Mouse (Mus musculus) hematopoietic stem cell, adult 5-6 weeks (primary cell): Measurements from ENCODE around the gene H2-Eb2. TPM values are rescaled to one million over a fixed set of nuclear protein-coding genes. Genes with fewer than 3 reads are reported as not detected.

Source experiments
- ATAC-seq, 2 experiments: fragments of 125-278 bp in 1 of 2; replicated peaks in 1 of 2; 2 replicates each; pipeline ENCODE4 v1.8.0; 2016 to 2017; ENCODE audit warnings: inconsistent platforms in 2 of 2, mild to moderate bottlenecking in 2 of 2, moderate number of reproducible peaks in 2 of 2, low read depth in 1 of 2, moderate TSS enrichment in 1 of 2; ENCODE audit not compliant: low FRiP score in 2 of 2, poor library complexity in 2 of 2, severe bottlenecking in 2 of 2, insufficient read depth in 1 of 2, low TSS enrichment in 1 of 2
- total RNA-seq: library from RNA; stranded (forward); fragments of 172-1452, 232-1000 nt; gene quantifications from 2 replicates; pipeline ENCODE4 v1.2.3, GENCODE M21; 2017

H2-Eb2 gene
- total RNA-seq: 0.06 TPM in 1 of 2 replicates, not detected in the other

GRCm38 (mm10) chr17:34325436-34325835 lies at the start of gene H2-Eb2:
H2-Eb2 (plus strand) TSS chr17:34325665.
- ATAC-seq: peak; percentile 33 to 45; a peak in 2 of 4 replicates

GRCm38 (mm10) chr17:34280499-34281038 lies 44.9 kb upstream of the H2-Eb2 start:
- peak in 1 of 2 experiments; percentile 17; a peak in 1 of 4 replicates for ATAC-seq

- ATAC-seq: no peak
These were observed 43.6 kb upstream of the H2-Eb2 start for GRCm38 (mm10) chr17:34281836-34282235.

GRCm38 (mm10) chr17:34285371-34285770 lies 40.1 kb upstream of the H2-Eb2 start:
- ATAC-seq: no peak

- no peak for ATAC-seq
These were observed 39.6 kb upstream of the H2-Eb2 start for GRCm38 (mm10) chr17:34285848-34286247.

GRCm38 (mm10) chr17:34286501-34286900 lies 39.0 kb upstream of the H2-Eb2 start:
- ATAC-seq: no peak

- ATAC-seq: peak in 1 of 2 experiments; percentile 20; a peak in 1 of 4 replicates
These were observed 38.5 kb upstream of the H2-Eb2 start for GRCm38 (mm10) chr17:34286999-34287398.

GRCm38 (mm10) chr17:34287648-34288047 lies 37.8 kb upstream of the H2-Eb2 start, which contains the start of gene H2-Aa:
H2-Aa (minus strand) TSS chr17:34287823.
- peak; percentile 83 to 84 for ATAC-seq

GRCm38 (mm10) chr17:34288131-34288530 lies 37.3 kb upstream of the H2-Eb2 start:
- no peak for ATAC-seq

- peak; percentile 55 to 63 for ATAC-seq
These were observed 33.9 kb upstream of the H2-Eb2 start for GRCm38 (mm10) chr17:34291609-34292008.

GRCm38 (mm10) chr17:34292570-34292969 lies 32.9 kb upstream of the H2-Eb2 start:
- ATAC-seq: no peak

- peak; percentile 84 to 89 for ATAC-seq
These were observed 31.9 kb upstream of the H2-Eb2 start for GRCm38 (mm10) chr17:34293533-34293932.

- ATAC-seq: no peak
These were observed 31.2 kb upstream of the H2-Eb2 start for GRCm38 (mm10) chr17:34294249-34294648.

GRCm38 (mm10) chr17:34295307-34295706 lies 30.2 kb upstream of the H2-Eb2 start:
- ATAC-seq: no peak

GRCm38 (mm10) chr17:34295891-34296794 lies 29.3 kb upstream of the H2-Eb2 start:
- ATAC-seq: peak; percentile 43 to 46; a peak in 3 of 4 replicates

GRCm38 (mm10) chr17:34299356-34299755 lies 26.1 kb upstream of the H2-Eb2 start:
- ATAC-seq: no peak

GRCm38 (mm10) chr17:34300071-34300470 lies 25.4 kb upstream of the H2-Eb2 start:
- ATAC-seq: no peak
